Mouse (Mus musculus) stomach, postnatal 0 days (tissue): ENCODE results near the gene Myom1.

ENCODE experiments used
- CTCF ChIP-seq: IDR thresholded peaks from 2 replicates; pipeline ENCODE4 v1.5.1; 2016; ENCODE audit warnings: antibody characterized with exemption, low read depth, mild to moderate bottlenecking, moderate library complexity
- EP300 ChIP-seq: optimal IDR thresholded peaks from 2 replicates; pipeline ENCODE3; 2016; ENCODE audit warnings: antibody characterized with exemption

GRCm38 (mm10) chr17:71136384-71137333 is 134.2 kb downstream of the Myom1 start:
- TF ChIP-seq CTCF (no peak), EP300 (no peak)
